Mouse (Mus musculus): ENCODE data around the gene Rela.
A peak's percentile ranks its signal among the peaks of the same experiment; 100 is the strongest.

Rela gene

GRCm38 (mm10) chr19:5637069-5638047 is at the start of gene Rela:
Rela (plus strand) TSS chr19:5637483.
- Histone ChIP-seq H3K36me3 (ENCODE audit: insufficient read depth, low read length) (peaks cover 41% of the 10 kb centered on the region), H3K4me1 (replicated peaks; ENCODE audit: low read depth, low read length) (peaks cover 55% of the 10 kb centered on the region), H3K9me3 (ENCODE audit: low read length) (no peaks in the 10 kb centered on the region), H3K27me3 (ENCODE audit: insufficient read depth, low read length) (no peaks in the 10 kb centered on the region), H3K4me3 (replicated peaks; ENCODE audit: low read length) (peak within 1 kb of the TSS; percentile 86)
- TF ChIP-seq CTCF (conservative IDR thresholded peaks at IDR 0.05; ENCODE audit: low read length) (no peak), NANOG (IDR thresholded peaks at IDR 0.05; ENCODE audit: borderline replicate concordance, low read length) (no peak), POU5F1 (IDR thresholded peaks at IDR 0.05; ENCODE audit: borderline replicate concordance, low read length) (no peak)

- H3K4me3 ChIP-seq (replicated peaks; ENCODE audit: low read length) = no peak overlapping the region
- H3K4me1 ChIP-seq (replicated peaks; ENCODE audit: low read depth, low read length) = peaks cover 15% of the 10 kb centered on the region; the same call in 1 of the 2 replicates
- H3K36me3 ChIP-seq (ENCODE audit: insufficient read depth, low read length) = no peaks in the 10 kb centered on the region
- peaks cover 6% of the 10 kb centered on the region; the same call in 1 of the 2 replicates for H3K27me3 ChIP-seq (ENCODE audit: insufficient read depth, low read length)
- TF ChIP-seq NANOG (IDR thresholded peaks at IDR 0.05; ENCODE audit: borderline replicate concordance, low read length) (no peak), POU5F1 (IDR thresholded peaks at IDR 0.05; ENCODE audit: borderline replicate concordance, low read length) (no peak), CTCF (conservative IDR thresholded peaks at IDR 0.05; ENCODE audit: low read length) (no peak)
- peaks cover 3% of the 10 kb centered on the region; the same call in 1 of the 2 replicates for H3K9me3 ChIP-seq (ENCODE audit: low read length)
Measured at GRCm38 (mm10) chr19:5589159-5589558, 48.1 kb upstream of the Rela start.

GRCm38 (mm10) chr19:5591888-5592287 is 45.4 kb upstream of the Rela start:
- H3K4me3 ChIP-seq (replicated peaks; ENCODE audit: low read length) = no peak overlapping the region
- H3K36me3 ChIP-seq (ENCODE audit: insufficient read depth, low read length) = no peaks in the 10 kb centered on the region
- no peaks in the 10 kb centered on the region for H3K27me3 ChIP-seq (ENCODE audit: insufficient read depth, low read length)
- no peaks in the 10 kb centered on the region for H3K9me3 ChIP-seq (ENCODE audit: low read length)
- TF ChIP-seq NANOG (IDR thresholded peaks at IDR 0.05; ENCODE audit: borderline replicate concordance, low read length) (no peak), POU5F1 (IDR thresholded peaks at IDR 0.05; ENCODE audit: borderline replicate concordance, low read length) (no peak), CTCF (conservative IDR thresholded peaks at IDR 0.05; ENCODE audit: low read length) (no peak)
- H3K4me1 ChIP-seq (replicated peaks; ENCODE audit: low read depth, low read length) = 0 out of 2 replicates have a peak, but pooled peaks cover 3% of the 10 kb centered on the region

GRCm38 (mm10) chr19:5599224-5599623 is 38.1 kb upstream of the Rela start:
- TF ChIP-seq CTCF (conservative IDR thresholded peaks at IDR 0.05; ENCODE audit: low read length) (no peak), POU5F1 (IDR thresholded peaks at IDR 0.05; ENCODE audit: borderline replicate concordance, low read length) (no peak), NANOG (IDR thresholded peaks at IDR 0.05; ENCODE audit: borderline replicate concordance, low read length) (no peak)
- peaks cover 4% of the 10 kb centered on the region; the same call in 1 of the 2 replicates for H3K27me3 ChIP-seq (ENCODE audit: insufficient read depth, low read length)
- H3K36me3 ChIP-seq (ENCODE audit: insufficient read depth, low read length) = peaks cover 18% of the 10 kb centered on the region
- no peak overlapping the region for H3K4me3 ChIP-seq (replicated peaks; ENCODE audit: low read length)
- peaks cover 25% of the 10 kb centered on the region for H3K4me1 ChIP-seq (replicated peaks; ENCODE audit: low read depth, low read length)
- H3K9me3 ChIP-seq (ENCODE audit: low read length) = no peaks in the 10 kb centered on the region

- H3K27me3 ChIP-seq (ENCODE audit: insufficient read depth, low read length) = peaks cover 4% of the 10 kb centered on the region; the same call in 1 of the 2 replicates
- TF ChIP-seq CTCF (conservative IDR thresholded peaks at IDR 0.05; ENCODE audit: low read length) (no peak), NANOG (IDR thresholded peaks at IDR 0.05; ENCODE audit: borderline replicate concordance, low read length) (no peak), POU5F1 (IDR thresholded peaks at IDR 0.05; ENCODE audit: borderline replicate concordance, low read length) (no peak)
- peak within 1 kb of the TSS; percentile 95 for H3K4me3 ChIP-seq (replicated peaks; ENCODE audit: low read length)
- H3K9me3 ChIP-seq (ENCODE audit: low read length) = no peaks in the 10 kb centered on the region
- peaks cover 48% of the 10 kb centered on the region for H3K4me1 ChIP-seq (replicated peaks; ENCODE audit: low read depth, low read length)
- H3K36me3 ChIP-seq (ENCODE audit: insufficient read depth, low read length) = peaks cover 46% of the 10 kb centered on the region
Measured at GRCm38 (mm10) chr19:5601752-5602541, 35.3 kb upstream of the Rela start, which contains the start of gene Rnaseh2c. Rnaseh2c (plus strand) TSS chr19:5601873.

- Histone ChIP-seq H3K9me3 (ENCODE audit: low read length) (no peaks in the 10 kb centered on the region), H3K27me3 (ENCODE audit: insufficient read depth, low read length) (peaks cover 4% of the 10 kb centered on the region; the same call in 1 of the 2 replicates), H3K4me1 (replicated peaks; ENCODE audit: low read depth, low read length) (peaks cover 56% of the 10 kb centered on the region), H3K4me3 (replicated peaks; ENCODE audit: low read length) (0 out of 2 replicates have a peak overlapping the region, but pooled peaks have one; percentile 95), H3K36me3 (ENCODE audit: insufficient read depth, low read length) (peaks cover 63% of the 10 kb centered on the region)
- no peak for TF ChIP-seq CTCF (conservative IDR thresholded peaks at IDR 0.05; ENCODE audit: low read length)
- no peak for TF ChIP-seq POU5F1 (IDR thresholded peaks at IDR 0.05; ENCODE audit: borderline replicate concordance, low read length)
- TF ChIP-seq NANOG (IDR thresholded peaks at IDR 0.05; ENCODE audit: borderline replicate concordance, low read length) = no peak
Measured at GRCm38 (mm10) chr19:5603664-5604063, 33.6 kb upstream of the Rela start.

- no peaks in the 10 kb centered on the region for H3K27me3 ChIP-seq (ENCODE audit: insufficient read depth, low read length)
- H3K9me3 ChIP-seq (ENCODE audit: low read length) = no peaks in the 10 kb centered on the region
- TF ChIP-seq CTCF (conservative IDR thresholded peaks at IDR 0.05; ENCODE audit: low read length) (no peak), NANOG (IDR thresholded peaks at IDR 0.05; ENCODE audit: borderline replicate concordance, low read length) (no peak), POU5F1 (IDR thresholded peaks at IDR 0.05; ENCODE audit: borderline replicate concordance, low read length) (no peak)
- H3K4me3 ChIP-seq (replicated peaks; ENCODE audit: low read length) = no peak overlapping the region
- H3K4me1 ChIP-seq (replicated peaks; ENCODE audit: low read depth, low read length) = peaks cover 65% of the 10 kb centered on the region
- H3K36me3 ChIP-seq (ENCODE audit: insufficient read depth, low read length) = peaks cover 67% of the 10 kb centered on the region
Measured at GRCm38 (mm10) chr19:5605126-5605525, 32.2 kb upstream of the Rela start.

- Histone ChIP-seq H3K9me3 (ENCODE audit: low read length) (no peaks in the 10 kb centered on the region), H3K36me3 (ENCODE audit: insufficient read depth, low read length) (peaks cover 67% of the 10 kb centered on the region), H3K4me1 (replicated peaks; ENCODE audit: low read depth, low read length) (peaks cover 74% of the 10 kb centered on the region), H3K4me3 (replicated peaks; ENCODE audit: low read length) (no peak overlapping the region), H3K27me3 (ENCODE audit: insufficient read depth, low read length) (no peaks in the 10 kb centered on the region)
- TF ChIP-seq POU5F1 (IDR thresholded peaks at IDR 0.05; ENCODE audit: borderline replicate concordance, low read length) = no peak
- no peak for TF ChIP-seq CTCF (conservative IDR thresholded peaks at IDR 0.05; ENCODE audit: low read length)
- TF ChIP-seq NANOG (IDR thresholded peaks at IDR 0.05; ENCODE audit: borderline replicate concordance, low read length) = no peak
Measured at GRCm38 (mm10) chr19:5606196-5606595, 31.1 kb upstream of the Rela start.

Data from E14TG2a.4 (cell line).